Mouse (Mus musculus) CH12.LX (cell line): ENCODE data around the gene Selenof. TPM values are rescaled to one million over a fixed set of nuclear protein-coding genes. Genes with fewer than 3 reads are reported as not detected.

Experiments used
- DNase-seq: peaks from one replicate; pipeline ENCODE4 v3.0.0-alpha.2; 2013; ENCODE audit errors: extremely low read depth
- H3K27ac ChIP-seq: 2 replicates; pipeline ENCODE4 v1.5.1; 2012; ENCODE audit warnings: low read depth, mild to moderate bottlenecking, control low read depth, moderate library complexity; ENCODE audit not compliant: insufficient read depth
- H3K27me3 ChIP-seq: replicated peaks from 2 replicates; pipeline ENCODE3; 2012; ENCODE audit warnings: inconsistent platforms
- H3K36me3 ChIP-seq, 2 experiments: replicated peaks in 1 of 2; 2 replicates each; pipeline versions ENCODE3 to v1.6.1; 2012; ENCODE audit warnings: inconsistent platforms in 1 of 2, low read length in 1 of 2, mild to moderate bottlenecking in 1 of 2, mixed read lengths in 1 of 2, moderate library complexity in 1 of 2; ENCODE audit not compliant: control insufficient read depth in 1 of 2, insufficient read depth in 1 of 2
- H3K4me1 ChIP-seq, 2 experiments: 2 replicates each; pipeline ENCODE4 v1.6.1; 2012; ENCODE audit warnings: inconsistent platforms in 1 of 2, moderate library complexity in 1 of 2; ENCODE audit not compliant: insufficient read depth in 2 of 2, control insufficient read depth in 1 of 2
- H3K4me2 ChIP-seq: 2 replicates; pipeline ENCODE4 v1.6.1; 2012; ENCODE audit warnings: low read depth, mild to moderate bottlenecking, control low read depth; ENCODE audit not compliant: poor library complexity, insufficient read depth, severe bottlenecking
- H3K4me3 ChIP-seq, 3 experiments: fragments of 150-350 bp in 1 of 3; sonication (generic) in 1 of 3; replicated peaks in 1 of 3; 2 replicates each; pipeline versions ENCODE3 to v1.5.1; 2011 to 2012; ENCODE audit warnings: low read depth in 2 of 3, low read length in 2 of 3, mild to moderate bottlenecking in 2 of 3, moderate library complexity in 2 of 3, control low read depth in 1 of 3, improper control_type of control experiment in 1 of 3, inconsistent platforms in 1 of 3, mixed read lengths in 1 of 3; ENCODE audit not compliant: poor library complexity in 1 of 3
- H3K79me2 ChIP-seq: replicated peaks from 2 replicates; pipeline ENCODE4 v1.6.1; 2012; ENCODE audit warnings: mild to moderate bottlenecking, moderate library complexity; ENCODE audit not compliant: control insufficient read depth, poor library complexity, insufficient read depth, severe bottlenecking; ENCODE audit errors: extremely low read depth
- H3K9ac ChIP-seq: 2 replicates; pipeline ENCODE4 v1.6.1; 2012; ENCODE audit warnings: low read depth, mild to moderate bottlenecking, control low read depth, moderate library complexity; ENCODE audit not compliant: insufficient read depth
- H3K9me3 ChIP-seq: replicated peaks from 2 replicates; pipeline ENCODE3; 2012; ENCODE audit warnings: low read length, inconsistent platforms, mixed read lengths
- BHLHE40 ChIP-seq: IDR thresholded peaks from 2 replicates; pipeline ENCODE4 v1.6.1; 2011; ENCODE audit warnings: mild to moderate bottlenecking, low read depth, low read length, improper control_type of control experiment
- CHD1 ChIP-seq: IDR thresholded peaks from 2 replicates; pipeline ENCODE4 v1.6.1; 2012; ENCODE audit warnings: low read depth, low read length, improper control_type of control experiment, inconsistent platforms
- CHD2 ChIP-seq: IDR thresholded peaks from 2 replicates; pipeline ENCODE4 v1.6.1; 2011; ENCODE audit warnings: low read length, improper control_type of control experiment
- CTCF ChIP-seq, 2 experiments: IDR thresholded peaks in 1 of 2; conservative IDR thresholded peaks in 1 of 2; 2 replicates each; pipeline ENCODE4 v1.5.1; 2011 to 2012; ENCODE audit warnings: low read depth in 2 of 2, low read length in 2 of 2, improper control_type of control experiment in 1 of 2, inconsistent platforms in 1 of 2, mild to moderate bottlenecking in 1 of 2, moderate library complexity in 1 of 2
- ELF1 ChIP-seq: IDR thresholded peaks from 2 replicates; pipeline ENCODE4 v1.6.1; 2014; ENCODE audit warnings: low read depth, mild to moderate bottlenecking, inconsistent platforms, low read length, improper control_type of control experiment
- HCFC1 ChIP-seq: IDR thresholded peaks from 2 replicates; pipeline ENCODE4 v1.6.1; 2012; ENCODE audit warnings: low read depth, mild to moderate bottlenecking, inconsistent platforms, low read length, improper control_type of control experiment
- JUND ChIP-seq: conservative IDR thresholded peaks from 2 replicates; pipeline ENCODE4 v1.6.1; 2011; ENCODE audit warnings: low read depth, low read length, improper control_type of control experiment
- MAFK ChIP-seq: IDR thresholded peaks from 2 replicates; pipeline ENCODE4 v1.6.1; 2011; ENCODE audit warnings: low read length, improper control_type of control experiment; ENCODE audit not compliant: insufficient replicate concordance
- MEF2A ChIP-seq: IDR thresholded peaks from 2 replicates; pipeline ENCODE4 v1.6.1; 2014; ENCODE audit warnings: low read depth, mild to moderate bottlenecking, inconsistent platforms, low read length, improper control_type of control experiment, borderline replicate concordance
- NELFE ChIP-seq: IDR thresholded peaks from 2 replicates; pipeline ENCODE4 v1.6.1; 2011; ENCODE audit warnings: low read depth, low read length, improper control_type of control experiment
- POLR2AphosphoS2 ChIP-seq: IDR thresholded peaks from 2 replicates; pipeline ENCODE4 v1.6.1; 2011; ENCODE audit warnings: low read depth, low read length, improper control_type of control experiment
- RAD21 ChIP-seq: IDR thresholded peaks from 2 replicates; pipeline ENCODE4 v1.6.1; 2011; ENCODE audit warnings: low read depth, mild to moderate bottlenecking, low read length, improper control_type of control experiment, moderate library complexity
- RCOR1 ChIP-seq: conservative IDR thresholded peaks from 2 replicates; pipeline ENCODE4 v1.6.1; 2012; ENCODE audit warnings: low read depth, mild to moderate bottlenecking, inconsistent platforms, low read length, improper control_type of control experiment
- SIN3A ChIP-seq: IDR thresholded peaks from 2 replicates; pipeline ENCODE4 v1.6.1; 2012; ENCODE audit warnings: low read length, improper control_type of control experiment, inconsistent platforms
- UBTF ChIP-seq: IDR thresholded peaks from 2 replicates; pipeline ENCODE4 v1.6.1; 2012; ENCODE audit warnings: low read depth, mild to moderate bottlenecking, inconsistent platforms, low read length, improper control_type of control experiment, moderate library complexity
- USF1 ChIP-seq: IDR thresholded peaks from 2 replicates; pipeline ENCODE4 v1.6.1; 2014; ENCODE audit warnings: low read depth, mild to moderate bottlenecking, inconsistent platforms, low read length, improper control_type of control experiment
- ZMIZ1 ChIP-seq: IDR thresholded peaks from 2 replicates; pipeline ENCODE4 v1.6.1; 2012; ENCODE audit warnings: low read depth, mild to moderate bottlenecking, inconsistent platforms, low read length, improper control_type of control experiment
- ZNF384 ChIP-seq: IDR thresholded peaks from 2 replicates; pipeline ENCODE4 v1.6.1; 2012; ENCODE audit warnings: low read depth, low read length, improper control_type of control experiment, inconsistent platforms
- dilution Hi-C: fragments of 300-500 bp; cut with MboI; formaldehyde crosslinking; loops from 2 replicates; pipeline ENCODE4 v1.14.3; 2020; ENCODE audit warnings: low sequenced_read_pairs; ENCODE audit not compliant: extremely low pct_unique_long_range_greater_than_20kb, extremely low pct_ligation_motif_present
- in situ Hi-C: fragments of 300-500 bp; cut with MboI; formaldehyde crosslinking; loops from 3 replicates; pipeline ENCODE4 v1.14.3; 2019; ENCODE audit warnings: low sequenced_read_pairs, low pct_ligation_motif_present, low pct_unique_long_range_greater_than_20kb, mixed read lengths
- polyA plus RNA-seq: library from polyadenylated mRNA; unstranded; fragments of >175 nt; gene quantifications from 2 replicates; pipeline ENCODE4 v1.2.1, GENCODE M21; 2012; ENCODE audit warnings: low read depth; ENCODE audit not compliant: insufficient read length
- total RNA-seq, 2 experiments: library from RNA; depleted of rRNA; stranded (reverse); fragments of 300-350 nt in 1 of 2; fragments of >200 nt in 1 of 2; gene quantifications; 2 replicates each; pipeline ENCODE4 v1.2.3; 2012 to 2014

Gene Selenof
- total and polyA plus RNA-seq, 3 experiments, result 528 to 1,358 (median 678) TPM

DNA sequence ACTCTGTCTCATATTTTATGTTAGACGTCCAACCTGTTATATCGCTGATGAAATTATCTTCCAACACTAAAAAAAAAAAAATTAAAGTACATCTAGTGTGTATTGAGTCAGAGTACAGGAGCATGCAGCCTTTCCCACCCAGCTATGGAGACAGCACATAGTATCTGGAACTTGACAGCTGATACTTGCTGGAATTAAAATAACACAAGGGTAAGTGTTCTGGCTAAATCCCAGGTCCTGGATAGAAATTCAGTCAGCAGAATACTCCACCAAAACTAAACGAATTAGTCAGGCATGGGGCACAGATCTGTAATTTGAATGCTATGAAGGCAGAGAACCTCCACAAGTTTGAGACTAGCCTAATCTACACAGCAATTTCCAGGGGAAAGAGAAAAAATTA is 31.1 kb upstream of the Selenof start:
- peaks cover 7 to 22% of the 10 kb centered on the region in 2 experiments for H3K4me1 ChIP-seq
- no peak overlapping the region for H3K4me2 ChIP-seq
- no peak for TF ChIP-seq ELF1
- no peak for TF ChIP-seq HCFC1
- TF ChIP-seq NELFE, result no peak
- TF ChIP-seq ZNF384, result no peak
- TF ChIP-seq POLR2AphosphoS2, result no peak
- no peak for TF ChIP-seq RCOR1
- no peak for TF ChIP-seq MEF2A
- no peak for TF ChIP-seq SIN3A
- no peak for TF ChIP-seq BHLHE40
- in situ Hi-C loops (no loop called here), dilution Hi-C loops (no loop called here)
- H3K4me3 ChIP-seq, result no peak overlapping the region
- H3K27me3 ChIP-seq, result no peaks in the 10 kb centered on the region
- H3K79me2 ChIP-seq, result peaks cover 4% of the 10 kb centered on the region; the same call in 1 of the 2 replicates
- H3K36me3 ChIP-seq, result peaks cover 0 to 8% of the 10 kb centered on the region in 2 experiments
- H3K9ac ChIP-seq, result no peak overlapping the region
- H3K27ac ChIP-seq, result no peak overlapping the region
- no peaks in the 10 kb centered on the region for H3K9me3 ChIP-seq
- no peak for DNase-seq

GRCm38 (mm10) chr3:144540805-144541204 is 29.3 kb upstream of the Selenof start:
- H3K36me3 ChIP-seq, result peaks cover 0 to 8% of the 10 kb centered on the region in 2 experiments
- dilution Hi-C loops (no loop called here), in situ Hi-C loops (no loop called here)
- H3K4me1 ChIP-seq, result peaks cover 7 to 26% of the 10 kb centered on the region in 2 experiments
- DNase-seq, result no peak
- H3K27me3 ChIP-seq, result no peaks in the 10 kb centered on the region
- H3K9ac ChIP-seq, result no peak overlapping the region
- no peak overlapping the region for H3K4me2 ChIP-seq
- no peak overlapping the region for H3K4me3 ChIP-seq
- H3K27ac ChIP-seq, result no peak overlapping the region
- TF ChIP-seq JUND (no peak), CTCF (conservative IDR thresholded peaks at IDR 0.05 in 1 of 2, IDR thresholded peaks at IDR 0.05 in 1 of 2; ENCODE audit: low read depth in 2 of 2, low read length in 2 of 2) (0 out of 4 replicates have a peak, but pooled peaks of 1 of the 2 experiments have one; percentile 0)
- no peaks in the 10 kb centered on the region for H3K9me3 ChIP-seq
- H3K79me2 ChIP-seq, result peaks cover 4% of the 10 kb centered on the region; the same call in 1 of the 2 replicates

- no peak overlapping the region for H3K4me2 ChIP-seq
- H3K27me3 ChIP-seq, result no peaks in the 10 kb centered on the region
These were observed 28.1 kb upstream of the Selenof start for GRCm38 (mm10) chr3:144541906-144542438.

More at GRCm38 (mm10) chr3:144541906-144542438, 28.1 kb upstream of the Selenof start:
- Histone ChIP-seq H3K79me2 (peaks cover 4% of the 10 kb centered on the region; the same call in 1 of the 2 replicates), H3K9me3 (no peaks in the 10 kb centered on the region), H3K36me3 (peaks cover 0 to 8% of the 10 kb centered on the region in 2 experiments), H3K4me3 (no peak overlapping the region), H3K27ac (no peak overlapping the region), H3K9ac (no peak overlapping the region), H3K4me1 (peaks cover 10 to 21% of the 10 kb centered on the region in 2 experiments)
- dilution Hi-C loops (no loop called here), in situ Hi-C loops (no loop called here)
- TF ChIP-seq MAFK (no peak), RAD21 (no peak), BHLHE40 (no peak), ZMIZ1 (no peak), RCOR1 (no peak), CTCF (conservative IDR thresholded peaks at IDR 0.05 in 1 of 2, IDR thresholded peaks at IDR 0.05 in 1 of 2; ENCODE audit: low read depth in 2 of 2, low read length in 2 of 2) (no peak), ELF1 (no peak), CHD2 (no peak), ZNF384 (no peak), USF1 (no peak), UBTF (no peak), CHD1 (no peak)
- no peak for DNase-seq
